Mouse (Mus musculus): ENCODE data around the gene Best1. TPM values are rescaled to one million over a fixed set of nuclear protein-coding genes. Genes with fewer than 3 reads are reported as not detected.

The Best1 gene
- polyA plus RNA-seq (2021; fragmentation: Nextera tagmentation), result 1.3 and 1.9 TPM in 2 replicates
- long read RNA-seq, experiment 1, partial matches to known transcripts, result 5 of 5 reads
- long read RNA-seq, experiment 1, other reads (novel, unspliced or antisense), result 0 of 5 reads
- long read RNA-seq, experiment 2, partial matches to known transcripts, result 6 of 11 reads
- long read RNA-seq, experiment 2, other reads (novel, unspliced or antisense), result 5 of 11 reads

DNA sequence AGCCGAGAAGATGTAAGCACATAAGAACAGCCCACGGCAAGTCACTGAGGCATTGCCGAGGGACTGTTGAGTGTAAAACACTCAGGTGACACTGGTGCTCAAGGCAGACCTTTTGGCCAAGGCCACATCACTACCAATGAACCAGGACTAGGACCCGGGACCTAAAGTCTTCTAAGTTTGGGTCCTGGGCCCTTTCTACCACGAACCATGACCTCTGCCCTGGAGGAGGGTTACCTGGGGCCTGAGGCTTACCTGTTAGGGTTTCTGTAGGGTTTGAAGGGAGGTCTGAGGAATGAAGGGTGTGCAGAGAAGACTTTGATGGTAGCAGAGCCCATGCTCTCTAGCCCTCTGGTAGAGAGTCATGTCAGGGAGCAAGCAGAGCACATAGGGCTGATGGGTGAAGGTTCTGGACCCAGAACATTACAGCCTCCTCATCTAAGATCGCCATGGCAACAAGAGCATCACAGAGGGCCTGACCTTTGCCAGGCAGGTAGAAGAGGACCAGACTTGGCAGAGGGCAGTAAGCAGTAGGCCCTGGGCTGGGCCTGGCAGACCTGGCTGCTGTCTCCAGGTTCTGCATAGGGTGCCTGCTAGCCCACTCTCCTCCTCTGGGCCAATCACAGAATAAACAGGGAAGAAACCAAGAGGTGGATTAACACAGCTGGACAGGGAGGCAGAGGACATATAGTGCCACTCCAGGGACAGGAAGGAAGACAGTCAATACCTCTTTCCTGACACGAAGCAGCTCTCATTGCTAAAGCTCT, at the start of gene Best1, which contains the start of gene Rab3il1:
Gene Best1, minus strand, starts transcription at position 428 of the 764 bp plus-strand sequence.
Gene Rab3il1, plus strand, starts transcription at position 464 of the 764 bp plus-strand sequence.

DNA sequence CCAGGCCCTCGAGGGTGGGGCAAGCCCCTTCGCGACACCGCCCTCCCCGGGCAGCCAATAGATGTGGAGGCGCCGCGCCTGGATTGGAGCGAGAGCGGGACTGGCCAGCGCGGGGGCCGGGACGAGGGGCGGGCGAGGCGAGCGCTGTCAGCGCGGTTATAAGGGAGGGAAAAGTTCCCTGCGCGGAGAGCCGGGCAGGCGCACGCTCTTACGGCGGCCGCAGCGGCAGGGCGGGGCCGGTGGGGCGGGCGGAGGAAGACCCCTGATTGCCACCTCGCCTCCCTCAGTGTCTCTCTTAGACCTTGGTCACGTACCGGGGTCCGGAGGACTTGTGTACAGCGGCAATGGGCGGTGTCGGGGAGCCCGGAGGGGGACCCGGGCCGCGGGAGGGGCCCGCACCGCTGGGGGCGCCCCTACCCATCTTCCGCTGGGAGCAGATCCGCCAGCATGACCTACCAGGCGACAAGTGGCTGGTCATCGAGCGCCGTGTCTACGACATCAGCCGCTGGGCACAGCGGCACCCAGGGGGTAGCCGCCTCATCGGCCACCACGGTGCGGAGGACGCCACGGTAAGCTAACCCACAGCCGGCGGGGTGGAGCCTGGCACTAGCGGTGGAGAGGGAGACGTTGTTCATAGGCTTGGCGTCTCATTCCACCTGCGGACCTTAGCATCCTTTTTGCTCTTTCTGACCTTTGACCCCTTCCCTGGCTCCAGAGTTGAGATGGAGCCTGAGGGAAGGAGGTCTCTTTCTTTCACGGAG, 40.1 kb upstream of the Best1 start, which contains the start of gene Fads3:
Gene Fads3, plus strand, starts transcription at position 182 of the 761 bp plus-strand sequence.

GRCm38 (mm10) chr19:9980258-9980657, 21.2 kb downstream of the Best1 start, which contains the start of gene Fth1:
Gene Fth1, plus strand, starts transcription at chr19:9980598.

Other genes with a start within 250 kb of the Best1 start
- gene Scgb2a2, start 154.1 kb downstream of the Best1 start, polyA plus RNA-seq (2021; fragmentation: Nextera tagmentation), result not detected in 2 replicates
- 5.6 and 8.8 TPM in 2 replicates for gene Incenp, start 102.1 kb downstream of the Best1 start, polyA plus RNA-seq (2021; fragmentation: Nextera tagmentation)
- 14,679 and 14,882 TPM in 2 replicates for gene Fth1, start 21.0 kb downstream of the Best1 start, polyA plus RNA-seq (2021; fragmentation: Nextera tagmentation)
- 6.8 and 7.4 TPM in 2 replicates for gene Rab3il1, start within 50 bp of the Best1 start, polyA plus RNA-seq (2021; fragmentation: Nextera tagmentation)
- 4.2 and 4.3 TPM in 2 replicates for gene Fads3, start 39.9 kb upstream of the Best1 start, polyA plus RNA-seq (2021; fragmentation: Nextera tagmentation)
- gene Fads2, start 100.1 kb upstream of the Best1 start, polyA plus RNA-seq (2021; fragmentation: Nextera tagmentation), result 108 and 110 TPM in 2 replicates
- 172 and 267 TPM in 2 replicates for gene Fads1, start 181.3 kb upstream of the Best1 start, polyA plus RNA-seq (2021; fragmentation: Nextera tagmentation)
- 396 and 409 TPM in 2 replicates for gene Tmem258, start 202.4 kb upstream of the Best1 start, polyA plus RNA-seq (2021; fragmentation: Nextera tagmentation)
- 16.9 and 19.4 TPM in 2 replicates for gene Fen1, start 202.5 kb upstream of the Best1 start, polyA plus RNA-seq (2021; fragmentation: Nextera tagmentation)
- 2.9 and 3.1 TPM in 2 replicates for gene Myrf, start 239.1 kb upstream of the Best1 start, polyA plus RNA-seq (2021; fragmentation: Nextera tagmentation)